Mouse (Mus musculus) T-helper 1 cell (primary cell): ENCODE data around the gene Slc37a4.
"Not testable (repeated sequence)": the region's sequence is repeated elsewhere in the genome, so short reads cannot be mapped to it uniquely, and the experiment has no call there.

Experiments used
- in situ Hi-C: fragments of 300-600 bp; cut with MboI, MseI; formaldehyde crosslinking; loops from one replicate; pipeline ENCODE4 v1.15.1; 2025; ENCODE audit warnings: high pct_unique_total_duplicates

The Slc37a4 gene

GRCm38 (mm10) chr9:44398551-44398950, 1.9 kb downstream of the Slc37a4 start:
- in situ Hi-C loops, result loop anchor here (5.0 kb wide), 1 partner anchor 56 kb away; the partner anchor contains the start of gene Hmbs

GRCm38 (mm10) chr9:44399114-44399794, 2.6 kb downstream of the Slc37a4 start:
- in situ Hi-C loops, result loop anchor here (5.0 kb wide), 1 partner anchor 57 kb away; the partner anchor contains the start of gene Hmbs

GRCm38 (mm10) chr9:44399795-44400114, 3.1 kb downstream of the Slc37a4 start:
- in situ Hi-C loops, result loop anchor here (5.0 kb wide), 1 partner anchor 57 kb away; the partner anchor contains the start of gene Hmbs

- in situ Hi-C loops, result no loop called here
Measured at GRCm38 (mm10) chr9:44401081-44401480, 4.4 kb downstream of the Slc37a4 start.

- in situ Hi-C loops, result no loop called here
Measured at GRCm38 (mm10) chr9:44405011-44405410, 8.4 kb downstream of the Slc37a4 start.

GRCm38 (mm10) chr9:44406906-44407751, 10.5 kb downstream of the Slc37a4 start, which contains the start of the genes Rps25 and Trappc4:
TSS of gene Rps25 (plus strand) at chr9:44407139.
TSS of gene Trappc4 (minus strand) at chr9:44407600.
- in situ Hi-C loops, result no loop called here

- in situ Hi-C loops, result no loop called here
Measured at GRCm38 (mm10) chr9:44407752-44408097, 11.1 kb downstream of the Slc37a4 start.

GRCm38 (mm10) chr9:44408693-44409092, 12.0 kb downstream of the Slc37a4 start:
- in situ Hi-C loops, result not testable (repeated sequence)

GRCm38 (mm10) chr9:44410647-44411336, 14.1 kb downstream of the Slc37a4 start:
- in situ Hi-C loops, result no loop called here

GRCm38 (mm10) chr9:44411601-44412130, 15.0 kb downstream of the Slc37a4 start:
- in situ Hi-C loops, result no loop called here

GRCm38 (mm10) chr9:44412306-44412705, 15.7 kb downstream of the Slc37a4 start:
- in situ Hi-C loops, result no loop called here

GRCm38 (mm10) chr9:44412781-44413180, 16.1 kb downstream of the Slc37a4 start:
- in situ Hi-C loops, result no loop called here

GRCm38 (mm10) chr9:44417156-44417891, 20.7 kb downstream of the Slc37a4 start:
- in situ Hi-C loops, result no loop called here

GRCm38 (mm10) chr9:44417892-44418363, 21.3 kb downstream of the Slc37a4 start:
- in situ Hi-C loops, result no loop called here

- in situ Hi-C loops, result no loop called here
Measured at GRCm38 (mm10) chr9:44418519-44419385, 22.1 kb downstream of the Slc37a4 start, which contains the start of gene Ccdc84. TSS of gene Ccdc84 (minus strand) at chr9:44418569.

- in situ Hi-C loops, result not testable (repeated sequence)
Measured at GRCm38 (mm10) chr9:44419730-44420129, 23.1 kb downstream of the Slc37a4 start.

GRCm38 (mm10) chr9:44420280-44420898, 23.7 kb downstream of the Slc37a4 start:
- in situ Hi-C loops, result no loop called here

GRCm38 (mm10) chr9:44423576-44423975, 26.9 kb downstream of the Slc37a4 start:
- in situ Hi-C loops, result no loop called here

GRCm38 (mm10) chr9:44432577-44433185, 36.0 kb downstream of the Slc37a4 start:
- in situ Hi-C loops, result no loop called here
